Mouse (Mus musculus) kidney, postnatal 4 days (tissue): ENCODE data around the gene Actl7a.

ENCODE experiments used
- DNase-seq, 2 experiments: peaks; one replicate each; pipeline ENCODE4 v3.0.0; 2021; ENCODE audit warnings: mixed read lengths in 2 of 2

The Actl7a gene

DNA sequence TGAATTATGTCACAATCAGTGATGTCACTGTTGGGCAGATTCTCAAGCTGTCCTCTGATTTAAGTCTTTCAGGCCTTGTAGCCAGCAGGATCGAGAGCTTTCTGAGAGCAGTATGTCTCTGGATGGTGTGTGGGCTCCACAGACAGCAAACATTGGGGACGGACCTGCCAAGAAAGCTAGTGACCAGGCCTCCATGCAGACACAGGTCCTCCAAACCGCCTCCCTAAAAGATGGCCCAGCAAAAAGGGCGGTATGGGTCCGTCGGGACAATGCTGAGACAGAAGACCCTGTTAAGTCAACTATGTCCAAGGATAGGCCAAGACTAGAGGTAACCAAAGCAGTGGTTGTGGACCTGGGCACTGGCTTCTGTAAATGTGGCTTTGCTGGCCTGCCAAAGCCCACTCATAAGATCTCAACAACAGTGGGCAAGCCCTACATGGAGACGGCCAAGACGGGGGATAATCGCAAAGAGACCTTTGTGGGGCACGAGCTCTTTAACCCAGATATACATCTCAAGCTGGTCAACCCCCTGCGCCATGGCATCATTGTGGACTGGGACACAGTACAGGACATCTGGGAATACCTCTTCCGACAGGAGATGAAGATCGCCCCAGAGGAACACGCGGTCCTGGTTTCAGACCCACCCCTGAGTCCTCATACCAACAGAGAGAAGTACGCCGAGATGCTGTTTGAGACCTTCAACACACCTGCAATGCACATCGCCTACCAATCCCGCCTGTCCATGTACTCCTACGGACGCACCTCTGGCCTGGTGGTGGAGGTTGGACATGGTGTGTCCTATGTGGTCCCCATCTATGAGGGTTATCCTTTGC, at the start of gene Actl7a:
Gene Actl7a (plus strand): TSS at position 51 of the 833 bp plus-strand sequence.
- no peak for DNase-seq

DNA sequence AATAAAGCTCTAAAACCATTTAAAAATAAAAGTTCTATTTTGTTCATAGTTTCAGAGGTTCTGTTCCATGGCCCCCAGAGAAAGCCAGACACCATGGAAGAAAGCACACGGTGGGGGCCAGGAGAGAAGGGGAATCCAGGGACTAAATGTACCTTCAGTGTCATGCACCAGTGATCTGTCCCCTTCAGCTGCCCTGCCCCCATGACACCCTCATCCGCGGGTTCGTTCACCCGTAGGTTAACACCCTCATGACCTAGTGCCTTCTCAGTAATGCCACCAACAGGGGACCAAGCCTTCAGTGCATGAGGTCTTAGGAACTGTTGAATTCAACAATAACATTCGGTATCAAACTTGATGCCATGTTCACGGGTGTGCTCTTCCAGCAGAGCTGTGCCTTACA, 46.8 kb upstream of the Actl7a start:
- DNase-seq, result no peak

DNA sequence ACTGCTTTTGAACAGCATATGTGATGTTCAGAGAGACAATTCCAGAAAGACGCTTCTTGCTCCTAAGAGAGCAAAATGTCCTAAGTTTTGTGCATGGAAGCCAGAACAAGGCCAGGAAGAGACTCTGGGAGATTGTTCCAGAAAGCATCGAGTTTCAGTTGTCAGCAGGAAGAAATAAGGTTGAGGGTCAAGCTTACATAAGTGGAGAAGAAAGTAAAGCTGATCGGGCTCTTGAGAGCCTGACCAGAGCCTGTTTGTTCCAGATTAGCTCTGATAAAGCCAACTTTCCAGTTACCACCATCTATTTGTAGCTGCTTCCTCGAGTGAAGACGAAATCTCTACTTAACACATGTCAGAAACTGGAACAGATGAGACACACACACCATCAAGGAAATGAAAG, 44.5 kb upstream of the Actl7a start:
- DNase-seq, result no peak

DNA sequence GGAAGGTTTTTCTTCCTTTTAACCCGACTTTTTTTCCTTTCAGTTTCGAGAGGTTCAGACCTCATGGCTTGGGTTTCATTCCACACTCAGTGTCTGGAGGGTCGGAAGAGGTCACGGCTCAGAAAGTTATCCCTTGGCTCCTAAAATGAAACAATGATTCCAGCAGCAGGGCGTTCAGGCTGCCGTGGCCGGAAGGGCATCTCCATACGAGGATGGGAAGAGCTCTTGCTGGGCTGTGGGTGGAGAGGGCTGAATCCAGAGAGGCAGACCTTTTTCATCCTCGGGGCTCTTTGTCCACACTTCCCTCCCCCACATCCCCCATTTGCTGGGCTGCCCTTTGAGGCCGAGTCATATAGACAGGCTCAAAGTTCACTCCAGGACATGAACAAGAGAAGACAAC, 41.0 kb upstream of the Actl7a start:
- DNase-seq, result no peak

DNA sequence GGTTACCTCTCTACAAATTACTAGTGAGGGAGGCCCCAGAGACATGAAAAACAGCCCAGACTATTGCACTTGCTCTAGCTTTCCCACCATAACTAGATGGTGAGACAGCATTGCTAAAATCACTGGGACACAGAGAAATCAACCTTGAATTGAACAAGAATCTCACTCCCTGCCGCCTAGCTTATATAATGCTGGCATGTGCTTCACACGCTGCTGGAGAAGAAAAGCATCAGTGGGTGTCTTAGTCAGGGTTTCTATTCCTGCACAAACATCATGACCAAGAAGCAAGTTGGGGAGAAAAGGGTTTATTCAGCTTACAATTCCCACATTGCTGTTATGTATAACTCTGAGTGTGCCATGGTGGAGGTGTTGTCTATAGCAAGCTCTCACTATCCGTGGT, 30.1 kb upstream of the Actl7a start:
- no peak for DNase-seq

DNA sequence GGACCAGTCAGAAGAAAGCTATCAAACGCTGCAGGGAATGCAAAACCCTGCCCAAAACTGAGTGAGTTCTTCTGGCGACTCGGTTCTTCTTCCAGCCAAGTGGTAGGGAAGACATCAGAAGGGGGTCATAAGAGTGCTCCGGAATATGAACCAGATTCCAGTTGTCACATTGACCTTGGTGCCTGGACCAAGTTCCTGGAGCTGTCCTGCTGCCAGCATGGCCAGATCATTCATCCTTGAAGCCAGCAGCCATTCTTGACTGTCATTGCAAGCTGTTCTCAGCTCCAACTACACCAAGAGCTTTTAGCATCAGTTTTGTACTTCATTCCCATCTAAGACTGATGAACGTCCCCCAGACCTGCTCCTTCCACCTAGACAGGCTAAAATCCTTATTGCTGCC, 26.4 kb upstream of the Actl7a start:
- DNase-seq, result no peak

DNA sequence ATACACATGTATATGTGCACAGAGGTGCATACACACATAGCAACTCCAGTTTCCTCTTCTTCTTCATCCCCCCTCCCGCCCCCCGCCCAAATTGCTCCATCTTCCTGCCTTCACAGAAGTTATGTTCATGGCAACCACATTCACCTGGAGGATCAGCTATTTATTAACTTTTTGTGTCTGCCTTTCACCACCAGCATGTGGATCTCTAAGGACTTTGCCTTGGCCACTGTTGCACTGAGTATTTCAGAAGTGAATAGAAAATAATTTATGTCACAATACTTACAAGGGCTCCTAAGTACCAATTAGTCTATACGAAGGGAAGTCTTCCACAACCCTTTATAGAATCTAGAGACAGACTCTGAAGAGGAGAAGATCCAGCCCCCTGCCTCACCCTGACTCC, 25.3 kb upstream of the Actl7a start:
- no peak for DNase-seq

DNA sequence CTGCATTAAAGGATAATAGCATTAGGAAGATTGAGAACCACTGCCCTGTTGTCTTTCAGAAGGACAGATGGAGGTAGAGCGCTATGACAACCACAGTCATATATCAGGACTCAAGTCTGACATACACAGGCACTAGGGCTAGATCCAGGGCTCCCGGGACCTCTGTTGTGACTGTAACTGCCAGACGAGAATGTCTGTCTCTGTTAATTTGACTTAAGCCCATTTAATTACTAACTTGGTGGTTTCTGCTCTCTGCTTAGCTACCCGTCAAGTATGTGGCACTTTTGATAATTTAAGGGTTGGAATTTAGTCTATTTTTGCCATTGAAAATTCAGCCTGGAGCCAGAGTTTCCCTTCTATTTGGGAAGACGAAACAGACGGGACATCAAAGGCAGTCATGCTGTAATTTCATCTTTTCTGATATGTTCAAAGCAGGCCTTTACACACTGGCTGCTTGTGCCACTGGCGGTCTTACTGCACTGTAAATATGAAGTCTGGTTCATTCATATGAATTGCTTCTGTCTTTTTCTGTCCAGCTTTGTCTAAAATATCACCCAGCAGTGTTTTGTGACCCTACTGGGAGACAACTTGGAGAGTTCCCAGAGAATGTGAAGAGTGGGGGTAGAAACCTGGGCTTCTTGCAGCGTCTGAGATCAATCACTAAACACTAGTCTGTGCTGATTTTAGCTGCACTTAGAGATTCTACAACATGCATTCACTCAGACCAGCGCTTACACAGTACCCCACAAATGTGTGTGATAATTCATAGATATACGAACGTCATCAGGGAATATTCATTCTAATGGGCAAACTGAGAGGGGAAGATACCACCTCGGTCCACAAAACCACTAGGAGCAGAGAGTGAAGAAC, 24.4 kb upstream of the Actl7a start:
- no peak for DNase-seq

DNA sequence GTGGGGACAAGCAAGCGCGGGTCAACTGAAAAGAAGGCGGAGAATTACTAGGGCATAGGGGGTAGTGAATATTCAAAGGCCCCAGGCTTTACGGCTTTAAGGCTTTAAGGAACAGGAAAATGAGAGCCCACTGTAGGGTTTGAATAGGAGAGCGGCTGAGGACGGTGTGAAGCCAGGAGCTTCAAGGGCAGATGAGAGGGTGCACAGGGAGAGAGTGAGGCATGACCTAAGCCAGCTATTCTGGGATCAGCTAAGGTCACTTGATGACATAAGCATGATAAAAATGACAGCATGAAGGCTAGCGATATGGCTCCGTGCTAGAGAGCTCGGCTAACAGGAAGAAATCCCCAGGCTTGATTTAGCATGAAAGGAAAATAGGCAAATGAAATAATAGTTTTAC, 23.8 kb upstream of the Actl7a start:
- DNase-seq, result no peak

DNA sequence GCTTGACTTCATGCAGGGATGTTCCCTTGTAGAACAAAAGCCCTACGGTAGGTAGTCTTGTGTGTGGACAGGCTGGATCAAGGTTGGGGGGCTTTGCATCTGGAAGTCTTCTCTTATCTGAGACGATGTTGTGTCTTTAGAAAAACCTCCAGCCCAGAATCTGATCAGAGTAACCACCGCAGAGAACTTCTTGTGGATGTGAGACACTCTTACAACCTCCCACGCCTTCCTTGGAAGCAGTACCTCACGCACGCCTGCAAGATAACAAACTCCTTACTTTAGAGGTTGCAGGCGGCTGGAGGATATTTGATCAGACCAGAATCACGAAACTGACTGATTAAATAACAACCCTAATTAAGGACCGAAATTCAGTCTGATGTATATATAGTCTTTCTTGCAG, 22.8 kb upstream of the Actl7a start:
- DNase-seq, result no peak

DNA sequence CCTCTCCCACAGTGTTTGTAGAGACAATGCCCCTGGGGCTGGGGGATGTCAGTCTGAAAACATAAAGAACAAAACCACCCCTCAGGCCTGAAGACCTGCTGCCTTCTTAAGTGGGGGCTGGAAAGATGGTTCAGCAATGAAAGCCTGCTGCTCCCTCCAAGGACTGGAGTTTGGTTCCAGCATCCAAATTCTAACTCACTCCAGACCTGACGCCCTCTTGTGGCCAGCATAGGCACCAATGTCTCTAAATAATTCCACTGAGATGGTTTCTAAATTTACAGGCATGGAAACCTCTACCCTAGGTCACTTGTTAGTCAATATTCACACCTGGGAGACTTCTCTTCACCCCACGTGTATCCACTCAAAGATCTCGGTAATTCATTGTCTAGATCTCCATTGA, 21.7 kb upstream of the Actl7a start:
- DNase-seq, result peak; percentile 60

DNA sequence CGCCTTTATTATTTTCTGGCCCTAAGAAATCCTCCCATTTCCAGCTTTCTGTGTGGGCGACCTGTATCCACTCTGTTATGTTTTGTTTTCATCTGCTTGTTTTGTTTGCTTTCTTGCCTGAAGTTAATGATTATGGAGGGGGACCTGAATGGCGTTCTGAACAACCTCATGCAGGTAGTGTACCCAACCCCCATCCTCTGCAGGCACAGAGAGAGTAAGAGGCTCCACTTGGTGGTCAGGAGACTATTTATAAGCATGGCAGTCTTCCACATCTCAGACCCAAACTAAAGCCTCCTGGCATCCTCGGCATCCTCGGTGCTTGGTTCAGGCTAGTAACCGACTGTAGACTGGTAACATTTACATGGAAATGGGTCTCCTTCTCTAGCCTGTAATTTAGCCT, 20.9 kb upstream of the Actl7a start:
- DNase-seq, result peak in 1 of 2 experiments; percentile 25

DNA sequence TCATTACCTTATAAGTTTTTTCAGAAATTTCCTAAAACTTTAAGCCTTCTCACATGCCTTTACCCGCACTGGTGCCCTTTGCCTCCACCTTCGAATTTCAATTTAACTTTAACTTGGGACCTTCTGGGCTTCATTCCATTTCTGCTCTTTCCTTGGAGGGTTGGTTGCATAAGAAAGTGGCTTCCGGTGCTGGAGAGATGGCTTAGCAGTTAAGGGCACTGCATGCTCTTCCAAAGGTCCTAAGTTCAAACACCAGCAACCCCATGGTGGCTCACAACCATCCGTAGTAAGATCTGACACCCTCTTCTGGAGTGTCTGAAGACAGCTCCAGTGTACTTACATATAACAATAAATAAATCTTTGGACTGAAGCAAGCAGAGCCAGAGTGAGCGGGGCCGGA, 20.0 kb upstream of the Actl7a start:
- no peak for DNase-seq

DNA sequence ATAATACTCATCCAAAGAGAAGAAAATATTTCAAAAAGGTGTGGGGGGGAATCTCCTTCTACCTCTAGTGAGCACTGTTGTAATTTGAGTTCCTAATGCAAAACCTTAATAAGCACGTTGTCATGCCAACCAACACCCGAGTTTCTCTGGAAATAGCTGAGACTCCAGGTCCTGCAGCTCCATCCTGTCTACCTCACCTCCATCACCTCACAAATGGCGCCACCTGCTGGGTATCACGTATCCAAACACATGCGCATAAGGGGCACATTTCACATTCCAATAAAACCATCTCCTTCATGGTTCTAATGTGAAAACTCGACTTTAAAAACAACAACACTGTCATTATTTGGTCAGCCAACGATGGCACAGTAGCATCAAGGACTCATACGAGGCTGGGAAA, 17.4 kb upstream of the Actl7a start:
- DNase-seq, result peak; percentile 36 to 46

DNA sequence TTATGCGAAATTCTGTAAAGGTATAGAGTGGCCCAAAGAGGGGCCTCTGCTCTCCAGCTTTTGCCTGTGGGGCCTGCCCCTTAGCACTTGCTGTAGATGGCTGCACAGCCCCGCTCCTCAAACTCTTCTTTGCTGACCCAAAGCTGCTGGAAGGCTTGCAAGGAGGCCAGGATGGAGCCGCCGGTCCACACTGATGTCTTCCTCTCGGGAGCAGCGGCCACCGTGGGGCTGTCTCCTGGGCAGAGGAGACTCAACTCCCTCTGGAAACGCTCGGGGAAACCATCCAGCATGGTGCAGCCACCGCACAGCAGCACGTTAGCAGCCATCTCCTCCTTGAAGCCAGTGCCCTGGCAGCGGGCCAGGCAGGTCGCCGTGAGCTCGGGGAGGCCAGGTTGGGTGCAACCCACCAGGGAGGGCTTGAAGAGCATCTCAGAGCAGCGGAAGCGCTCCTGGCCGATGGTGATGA, 3.2 kb upstream of the Actl7a start, which contains the start of gene Gm26657:
Gene Gm26657 (plus strand): TSS at position 51 of the 466 bp plus-strand sequence.
- no peak for DNase-seq

DNA sequence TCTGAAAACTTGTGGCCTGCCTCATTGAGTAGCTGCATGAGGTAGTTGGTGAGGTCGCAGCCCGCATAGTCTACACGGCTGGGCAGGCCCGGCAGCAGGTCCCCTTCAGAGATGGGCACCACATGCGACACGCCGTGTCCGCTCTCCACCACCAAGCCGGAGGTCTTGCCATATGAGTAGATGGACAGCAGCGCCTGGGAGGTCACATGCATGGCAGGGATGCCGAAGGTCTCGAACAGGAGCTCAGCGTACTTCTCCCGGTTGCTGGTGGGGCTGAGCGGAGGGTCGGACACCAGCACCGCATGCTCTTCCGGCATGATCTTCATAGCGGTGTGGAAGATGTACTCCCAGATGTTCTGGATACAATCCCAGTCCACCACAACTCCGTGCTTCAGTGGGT, 2.6 kb upstream of the Actl7a start:
- DNase-seq, result no peak

DNA sequence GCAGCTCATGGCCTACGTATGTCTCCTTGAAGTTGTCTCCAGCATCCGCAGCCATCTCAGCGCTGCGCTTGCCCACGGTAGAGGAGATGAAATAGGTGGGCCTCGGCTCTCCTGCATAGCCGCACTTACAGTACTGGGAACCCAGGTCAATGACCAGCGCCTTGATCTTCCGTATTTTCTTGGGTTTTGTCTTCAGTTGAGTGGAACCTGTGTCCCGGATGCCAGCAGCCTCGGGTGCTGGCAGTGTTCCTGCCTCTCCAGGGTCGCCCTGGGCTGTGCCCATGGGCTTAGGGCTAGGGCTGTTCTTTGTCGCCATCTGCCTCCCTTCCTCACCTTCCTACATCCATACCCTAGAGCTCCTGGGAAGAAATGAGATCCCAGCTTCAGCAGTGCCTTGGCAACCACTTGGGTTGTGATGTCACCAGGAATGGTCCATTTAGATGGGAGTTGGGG, 2.1 kb upstream of the Actl7a start, which contains the start of gene Actl7b:
Gene Actl7b (minus strand): TSS at position 403 of the 453 bp plus-strand sequence.
- no peak for DNase-seq

DNA sequence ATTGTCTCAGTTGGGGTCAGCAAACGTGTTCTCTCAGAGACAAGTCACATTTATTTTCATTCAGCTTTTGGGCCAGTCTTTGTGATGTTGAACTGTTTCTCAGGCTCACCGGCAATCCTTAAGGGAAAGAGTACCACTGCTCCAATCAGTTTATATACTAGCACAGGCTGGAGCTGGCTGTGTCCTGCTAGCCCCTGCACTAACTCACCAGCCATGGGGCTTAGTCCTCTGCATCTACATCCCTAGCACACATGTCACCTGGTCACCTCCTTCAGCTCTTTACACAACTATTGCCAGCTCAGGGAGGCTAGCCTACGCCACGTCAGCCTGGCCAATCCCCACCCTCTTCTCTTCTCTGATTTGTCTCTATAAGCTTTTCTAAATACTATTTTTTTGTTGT, 515 bp upstream of the Actl7a start:
- no peak for DNase-seq

DNA sequence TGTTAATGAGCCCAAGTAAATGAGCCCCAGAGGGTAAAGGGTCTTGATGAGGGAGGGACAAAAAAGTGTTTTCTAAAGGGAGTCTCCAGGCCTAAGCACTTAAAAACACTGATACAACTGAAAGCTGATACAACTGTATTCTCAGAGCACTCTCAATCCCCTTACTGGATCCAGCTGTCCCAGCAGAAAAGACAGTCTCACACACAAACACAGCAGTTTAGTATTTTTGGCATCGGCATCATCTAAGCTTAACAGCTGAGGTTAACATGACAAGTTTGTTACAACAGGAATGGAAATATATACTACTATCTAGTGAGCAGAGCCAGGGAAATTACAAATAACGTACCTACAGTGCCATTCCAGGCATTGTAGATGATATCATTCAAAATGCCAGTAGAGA, 3.1 kb downstream of the Actl7a start:
- DNase-seq, result no peak

DNA sequence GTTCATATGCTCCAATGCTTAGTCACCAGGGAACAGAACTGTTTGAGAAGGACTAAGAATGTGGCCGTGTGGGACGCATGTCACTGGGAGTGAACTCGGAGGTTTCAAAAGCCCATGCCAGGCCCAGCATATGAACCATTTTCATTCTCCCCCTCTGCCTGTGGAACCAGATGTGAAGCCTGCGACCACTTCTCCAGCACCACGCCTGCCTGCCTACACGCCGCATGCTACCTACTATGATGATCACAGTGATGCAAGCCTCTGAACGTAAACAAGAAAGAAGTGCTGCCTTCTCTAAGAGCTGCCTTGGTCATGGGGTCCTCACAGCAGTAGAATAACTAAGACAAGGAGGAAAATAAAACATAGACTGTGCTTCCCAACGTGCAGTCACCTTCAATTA, 4.2 kb downstream of the Actl7a start:
- no peak for DNase-seq

DNA sequence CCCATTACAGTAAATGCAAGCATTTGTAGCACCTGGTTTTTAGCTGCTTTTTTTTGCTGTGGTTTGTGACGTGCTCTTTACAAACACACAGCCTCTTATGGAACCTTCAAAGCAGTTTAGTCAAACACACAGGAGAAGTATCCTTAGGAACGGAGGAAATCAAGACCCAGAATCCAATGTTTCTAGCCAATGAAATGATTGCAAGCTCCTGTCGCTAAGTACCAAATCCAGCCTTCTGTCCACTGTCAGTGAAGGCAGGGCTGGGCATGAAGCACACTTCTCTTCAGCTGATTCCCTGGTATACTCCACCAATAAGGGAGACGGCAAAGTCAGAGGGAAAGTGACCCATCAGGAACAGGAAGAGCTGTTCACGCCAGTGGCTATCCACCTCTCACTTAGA, 12.8 kb downstream of the Actl7a start:
- no peak for DNase-seq

DNA sequence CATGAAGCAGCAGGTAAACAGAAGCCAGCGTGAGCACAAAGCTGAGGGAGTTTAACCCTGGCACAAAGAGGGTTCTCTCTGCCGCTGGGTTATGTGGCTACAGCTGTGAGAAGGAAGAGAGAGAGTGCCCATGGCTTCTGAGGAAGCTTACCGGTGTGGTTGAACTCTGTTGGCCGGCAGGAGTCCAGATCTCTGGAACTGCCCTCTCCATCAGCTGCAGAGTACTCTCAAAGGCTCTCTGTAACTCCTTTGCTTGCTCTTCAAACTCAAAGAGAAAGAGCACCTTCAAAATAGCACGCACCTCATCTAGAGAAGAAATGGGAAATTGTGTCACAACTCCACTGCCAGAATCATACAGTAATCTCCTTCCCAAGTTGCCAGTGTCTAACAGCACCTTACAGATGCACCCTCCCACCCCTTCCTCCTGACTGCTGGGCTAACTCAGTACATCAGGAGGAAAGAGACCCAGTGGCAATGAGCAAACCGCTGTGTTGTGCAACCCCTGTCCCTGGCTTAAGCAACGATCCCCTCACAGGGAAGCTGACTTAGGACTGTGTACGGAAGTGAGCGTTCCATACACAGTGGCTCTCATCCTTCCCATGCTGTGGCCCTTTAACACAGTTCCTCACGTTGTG, 13.9 kb downstream of the Actl7a start:
- no peak for DNase-seq

DNA sequence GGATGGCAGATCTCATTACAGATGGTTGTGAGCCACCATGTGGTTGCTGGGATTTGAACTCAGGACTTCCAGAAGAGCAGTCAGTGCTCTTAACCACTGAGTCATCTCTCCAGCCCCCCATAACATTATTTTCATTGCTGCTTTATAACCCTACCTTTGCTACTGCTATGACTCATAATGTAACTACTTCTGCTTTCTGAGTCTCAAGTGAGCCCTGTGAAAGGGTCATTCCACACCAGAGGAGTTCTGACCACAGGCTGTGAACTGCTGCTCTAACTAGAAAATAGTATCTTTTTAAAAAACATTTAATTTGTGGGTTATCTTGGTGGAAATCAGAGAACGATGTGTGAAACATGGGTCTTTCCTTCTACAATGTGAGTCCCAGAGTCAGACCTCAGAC, 14.5 kb downstream of the Actl7a start:
- DNase-seq, result no peak
